8 mouse cellular contexts compared by ENCODE assay signal in genomic region chrX:139480022-139480894, GRCm38 (mm10). TPM values are rescaled to one million over a fixed set of nuclear protein-coding genes. Genes with fewer than 3 reads are reported as not detected.
DNase-seq lines count a peak whose midpoint lies in the region; ATAC-seq and TF ChIP-seq lines count a peak whose summit lies in the region.

Gene D330045A20Rik, plus strand, starts transcription at chrX:139480367.

- intact Hi-C loops in heart, postnatal 25 days (cut with DNase I): no loop called here

- H3K36me3 ChIP-seq in forebrain, postnatal 0 days (ENCODE audit: insufficient read depth): no peaks in the 10 kb centered on the region
- no peaks in the 10 kb centered on the region for H3K36me3 ChIP-seq in lung, postnatal 0 days (ENCODE audit: insufficient read depth, low read length)

- no peaks in the 10 kb centered on the region for H3K27me3 ChIP-seq in forebrain, postnatal 0 days (ENCODE audit: insufficient read depth, low read length)
- no peaks in the 10 kb centered on the region for H3K27me3 ChIP-seq in lung, postnatal 0 days (replicated peaks; ENCODE audit: insufficient read depth, low read length)

- no peak within 1 kb of the TSS for H3K27ac ChIP-seq in forebrain, postnatal 0 days (ENCODE audit: low read depth, low read length)
- H3K27ac ChIP-seq in lung, postnatal 0 days (ENCODE audit: low read length): no peak within 1 kb of the TSS

- TF ChIP-seq EP300 in lung, postnatal 0 days (IDR thresholded peaks at IDR 0.05): no peak

- ATAC-seq in forebrain, postnatal 0 days: peak; percentile 81
- ATAC-seq in lung, postnatal 0 days: no peak

- H3K4me2 ChIP-seq in forebrain, postnatal 0 days (ENCODE audit: low read depth): peak within 1 kb of the TSS; percentile 53
- H3K4me2 ChIP-seq in lung, postnatal 0 days (replicated peaks; ENCODE audit: low read depth, low read length): peak within 1 kb of the TSS; percentile 45

- no peak for TF ChIP-seq CTCF in forebrain, postnatal 0 days (IDR thresholded peaks at IDR 0.05; ENCODE audit: low read depth)
- TF ChIP-seq CTCF in lung, postnatal 0 days (IDR thresholded peaks at IDR 0.05): no peak

- no peak within 1 kb of the TSS for H3K9ac ChIP-seq in forebrain, postnatal 0 days
- no peak within 1 kb of the TSS for H3K9ac ChIP-seq in lung, postnatal 0 days (replicated peaks; ENCODE audit: low read depth)

- 27% methylated on average over 28 of the region's 28 CpGs for WGBS in forebrain, postnatal 0 days
- 24% methylated on average over 28 of the region's 28 CpGs for WGBS in lung, postnatal 0 days

- peak; percentile 92 for DNase-seq in heart, adult 11 months
- no peak for DNase-seq in heart, postnatal 25 days (ENCODE audit: low spot score)
- DNase-seq in adipocyte (ENCODE audit: low spot score): peak; percentile 16
- peak; percentile 54 for DNase-seq in forebrain, postnatal 0 days
- DNase-seq in kidney, adult 9 months: peak; percentile 3
- DNase-seq in lung, postnatal 0 days (ENCODE audit: low spot score): peak; percentile 44
- DNase-seq in retina, embryonic 14.5 days (ENCODE audit: low spot score): peak; percentile 60
- DNase-seq in spleen, postnatal 4 days (ENCODE audit: low spot score in 2 of 2): no peak

- no peaks in the 10 kb centered on the region for H3K4me1 ChIP-seq in forebrain, postnatal 0 days (ENCODE audit: insufficient read depth)
- no peaks in the 10 kb centered on the region for H3K4me1 ChIP-seq in lung, postnatal 0 days (ENCODE audit: insufficient read depth, low read depth, low read length)

- no peaks in the 10 kb centered on the region for H3K9me3 ChIP-seq in forebrain, postnatal 0 days (ENCODE audit: low read length)
- no peaks in the 10 kb centered on the region for H3K9me3 ChIP-seq in lung, postnatal 0 days (ENCODE audit: low read length)

- peak within 1 kb of the TSS; percentile 28 for H3K4me3 ChIP-seq in forebrain, postnatal 0 days (ENCODE audit: low read depth, low read length)
- peak within 1 kb of the TSS; percentile 15; the same call in 1 of the 2 replicates for H3K4me3 ChIP-seq in lung, postnatal 0 days (ENCODE audit: low read depth, low read length)

RNA-seq across cellular contexts. Expression of gene D330045A20Rik, which starts in this region (rescaled TPM):
- total RNA-seq in heart, postnatal 25 days (2021): under 1 TPM in 1 of 2 experiments, not detected in 1; 0.10 TPM
- total RNA-seq in forebrain, postnatal 0 days (2014; rRNA removed): 1.2 and 1.8 TPM in 2 replicates
- polyA plus RNA-seq in forebrain, postnatal 0 days (2015; fragmentation: Nextera tagmentation; extraction: Ambion mirVana): 0.74 and 1.3 TPM in 2 replicates
- polyA plus RNA-seq in lung, postnatal 0 days (2015; fragmentation: Nextera tagmentation; extraction: Ambion mirVana): 0.07 and 0.13 TPM in 2 replicates

Comparison
In these comparisons a context has a peak if more than half of its experiments do, and no peak if none do; other contexts are left out.
1. DNase-seq: peak in heart, adult 11 months (single experiment), adipocyte (single experiment), forebrain, postnatal 0 days (single experiment), kidney, adult 9 months (single experiment) and retina, embryonic 14.5 days (single experiment); none in heart, postnatal 25 days (single experiment) and spleen, postnatal 4 days (0 of 2).
2. Peak in DNase-seq, H3K4me3 ChIP-seq and H3K4me2 ChIP-seq in lung, postnatal 0 days; RNA of the gene not detected or under 1 TPM.